Mouse (Mus musculus) testis, adult 2 months (tissue): Measurements from ENCODE around the gene Pcna.

Source experiments
- CTCF ChIP-seq: fragments of 200-500 bp; IDR thresholded peaks from 2 replicates; pipeline ENCODE4 v1.5.1; 2012; ENCODE audit warnings: low read depth, mild to moderate bottlenecking, inconsistent platforms, low read length, moderate library complexity; ENCODE audit not compliant: control insufficient read depth, insufficient read depth, insufficient replicate concordance
- POLR2A ChIP-seq: fragments of 200-500 bp; IDR thresholded peaks from 2 replicates; pipeline ENCODE4 v1.6.1; 2012; ENCODE audit warnings: low read depth, mild to moderate bottlenecking, inconsistent platforms, low read length, moderate library complexity; ENCODE audit not compliant: control insufficient read depth

DNA sequence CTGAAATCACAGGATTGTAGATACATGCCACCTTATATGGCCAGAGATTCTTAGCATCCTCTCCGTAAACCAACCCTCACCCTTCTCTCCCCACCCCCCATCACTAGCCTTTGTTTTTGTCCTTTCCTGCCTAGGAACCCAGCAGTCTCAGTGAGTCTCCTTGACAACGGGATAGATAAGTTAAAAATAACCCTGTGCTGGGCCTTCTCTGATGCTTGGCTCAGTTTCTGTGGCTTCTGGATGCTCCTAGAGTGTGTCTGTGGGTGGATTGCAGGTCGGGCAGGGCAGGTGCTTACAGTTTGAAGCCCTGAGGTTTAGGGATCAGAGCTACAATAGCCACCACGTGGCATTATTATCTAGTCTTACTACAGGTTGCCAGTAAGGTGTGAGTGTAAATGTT lies 39.0 kb upstream of the Pcna start:
- no peak for TF ChIP-seq POLR2A
- no peak for TF ChIP-seq CTCF
